ENCODE assay signal across 9 mouse cellular contexts in the genomic region with DNA sequence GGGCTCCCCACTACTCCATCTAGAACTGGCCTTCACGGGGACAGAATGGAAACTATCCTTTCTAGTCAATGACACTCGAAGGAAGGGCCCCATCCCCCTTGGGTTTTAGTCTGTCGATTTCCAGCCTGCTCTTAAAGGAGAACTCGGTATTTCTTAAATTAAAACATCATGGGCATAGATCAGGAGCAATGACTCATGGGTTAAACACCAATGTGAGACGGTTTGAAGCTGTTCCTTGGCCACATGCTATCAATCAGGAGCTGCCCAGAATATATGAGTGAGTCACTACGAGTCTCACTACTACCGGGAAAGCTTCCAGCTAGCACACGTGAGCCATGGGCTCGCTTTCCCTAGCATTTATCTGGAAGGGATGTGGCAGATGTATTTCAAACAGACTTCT.
DNase-seq lines count a peak whose midpoint lies in the region; ATAC-seq lines count a peak whose summit lies in the region.
"Had no signal": no experiment of that assay in that cellular context is flagged by ENCODE, and none has a peak within 500 bp of the region (broad histone marks: within the 10 kb centered on the region; RNA-seq: fewer than 3 reads in every experiment).

No protein-coding gene starts in this region.

- ATAC-seq in embryonic facial prominence, embryonic 11.5 days (replicated peaks; ENCODE audit: insufficient number of reproducible peaks, low FRiP score, low TSS enrichment, low read depth): peak; percentile 62; the same call in 1 of the 2 replicates
- ATAC-seq in heart, embryonic 14.5 days (ENCODE audit: insufficient number of reproducible peaks, insufficient read depth, low FRiP score, low read depth): peak; percentile 76; the same call in 1 of the 2 replicates
- peak; percentile 94 for ATAC-seq in limb, embryonic 13.5 days (ENCODE audit: low FRiP score, low read depth)
- no peak for ATAC-seq in midbrain, embryonic 14.5 days (ENCODE audit: low FRiP score, low TSS enrichment)

- H3K4me1 ChIP-seq in embryonic facial prominence, embryonic 11.5 days (ENCODE audit: control insufficient read depth, insufficient read depth, low read length): no peaks in the 10 kb centered on the region
- peaks cover 2 to 5% of the 10 kb centered on the region in 2 experiments; a peak in 3 of 4 replicates for H3K4me1 ChIP-seq in heart, embryonic 14.5 days (ENCODE audit: control insufficient read depth in 2 of 2, insufficient read depth in 2 of 2, low read length in 2 of 2)
- peaks cover 22% of the 10 kb centered on the region for H3K4me1 ChIP-seq in limb, embryonic 13.5 days
- no peaks in the 10 kb centered on the region for H3K4me1 ChIP-seq in midbrain, embryonic 14.5 days (ENCODE audit: control insufficient read depth, insufficient read depth, low read length)
- H3K4me1 ChIP-seq: liver, embryonic 13.5 days had no signal

- WGBS in embryonic facial prominence, embryonic 11.5 days: 34% methylated on average over 9 of the region's 9 CpGs
- WGBS in heart, embryonic 14.5 days: 45% methylated on average over 9 of the region's 9 CpGs
- WGBS in limb, embryonic 13.5 days: 17% methylated on average over 9 of the region's 9 CpGs
- 76% methylated on average over 9 of the region's 9 CpGs for WGBS in midbrain, embryonic 14.5 days

- H3K9ac ChIP-seq in embryonic facial prominence, embryonic 11.5 days (replicated peaks; ENCODE audit: low read length): no peak overlapping the region
- H3K9ac ChIP-seq in heart, embryonic 14.5 days (ENCODE audit: low read length): no peak overlapping the region
- H3K9ac ChIP-seq in limb, embryonic 13.5 days: no peak overlapping the region
- H3K9ac ChIP-seq in midbrain, embryonic 14.5 days (replicated peaks; ENCODE audit: low read length): no peak overlapping the region
- H3K9ac ChIP-seq: liver, embryonic 13.5 days had no signal

- DNase-seq in ovary, adult 18-20 months (ENCODE audit: low spot score): peak; percentile 17
- no peak for DNase-seq in ovary, postnatal 10 days (ENCODE audit: low spot score)
- peak; percentile 77 for DNase-seq in embryonic facial prominence, embryonic 11.5 days (ENCODE audit: low spot score)
- no peak for DNase-seq in spleen, adult 18-20 months
- no peak for DNase-seq in midbrain, embryonic 14.5 days
- DNase-seq in c-Kit-positive CD71-positive TER-119-positive erythroid progenitor cells, embryonic 14.5 days (ENCODE audit: low spot score): no peak
- DNase-seq: liver, embryonic 13.5 days had no signal

- H3K27me3 ChIP-seq in embryonic facial prominence, embryonic 11.5 days (ENCODE audit: control insufficient read depth, insufficient read depth, low read length): no peaks in the 10 kb centered on the region
- no peaks in the 10 kb centered on the region for H3K27me3 ChIP-seq in heart, embryonic 14.5 days (ENCODE audit: control insufficient read depth, insufficient read depth, low read length)
- H3K27me3 ChIP-seq in limb, embryonic 13.5 days: no peaks in the 10 kb centered on the region
- no peaks in the 10 kb centered on the region for H3K27me3 ChIP-seq in midbrain, embryonic 14.5 days (ENCODE audit: control insufficient read depth, insufficient read depth, low read length)
- H3K27me3 ChIP-seq: liver, embryonic 13.5 days had no signal

- no peak overlapping the region for H3K27ac ChIP-seq in embryonic facial prominence, embryonic 11.5 days (replicated peaks; ENCODE audit: low read depth, low read length)
- peak overlapping the region; percentile 8 to 41; a peak in 2 of 4 replicates for H3K27ac ChIP-seq in heart, embryonic 14.5 days (replicated peaks in 1 of 2; ENCODE audit: control insufficient read depth in 1 of 2, insufficient read depth in 1 of 2, low read depth in 2 of 2, low read length in 2 of 2)
- H3K27ac ChIP-seq in limb, embryonic 13.5 days: peak overlapping the region; percentile 63
- H3K27ac ChIP-seq in midbrain, embryonic 14.5 days (replicated peaks; ENCODE audit: low read depth, low read length): no peak overlapping the region
- H3K27ac ChIP-seq: liver, embryonic 13.5 days had no signal

- no peak overlapping the region for H3K4me2 ChIP-seq in embryonic facial prominence, embryonic 11.5 days (ENCODE audit: low read depth, low read length)
- H3K4me2 ChIP-seq in heart, embryonic 14.5 days (ENCODE audit: low read length): peak overlapping the region; percentile 11; the same call in 1 of the 2 replicates
- peak overlapping the region; percentile 47 for H3K4me2 ChIP-seq in limb, embryonic 13.5 days (replicated peaks)
- H3K4me2 ChIP-seq in midbrain, embryonic 14.5 days (ENCODE audit: low read length): no peak overlapping the region
- H3K4me2 ChIP-seq: liver, embryonic 13.5 days had no signal

- no peak overlapping the region for H3K4me3 ChIP-seq in embryonic facial prominence, embryonic 11.5 days (ENCODE audit: low read depth, low read length)
- no peak overlapping the region for H3K4me3 ChIP-seq in heart, embryonic 14.5 days (ENCODE audit: control insufficient read depth in 1 of 2, insufficient read depth in 1 of 2, low read depth in 1 of 2, low read length in 2 of 2)
- no peak overlapping the region for H3K4me3 ChIP-seq in limb, embryonic 13.5 days
- H3K4me3 ChIP-seq in midbrain, embryonic 14.5 days (replicated peaks; ENCODE audit: low read depth, low read length): no peak overlapping the region
- H3K4me3 ChIP-seq: liver, embryonic 13.5 days had no signal

- no peaks in the 10 kb centered on the region for H3K36me3 ChIP-seq in embryonic facial prominence, embryonic 11.5 days (replicated peaks; ENCODE audit: control insufficient read depth, insufficient read depth, low read depth, low read length)
- no peaks in the 10 kb centered on the region for H3K36me3 ChIP-seq in heart, embryonic 14.5 days (ENCODE audit: control insufficient read depth, insufficient read depth, low read length)
- no peaks in the 10 kb centered on the region for H3K36me3 ChIP-seq in limb, embryonic 13.5 days
- no peaks in the 10 kb centered on the region for H3K36me3 ChIP-seq in midbrain, embryonic 14.5 days (ENCODE audit: control insufficient read depth, insufficient read depth, low read length)
- H3K36me3 ChIP-seq: liver, embryonic 13.5 days had no signal

- no peaks in the 10 kb centered on the region for H3K9me3 ChIP-seq in embryonic facial prominence, embryonic 11.5 days (replicated peaks; ENCODE audit: control insufficient read depth, low read length)
- H3K9me3 ChIP-seq in heart, embryonic 14.5 days (ENCODE audit: control insufficient read depth, low read length): no peaks in the 10 kb centered on the region
- no peaks in the 10 kb centered on the region for H3K9me3 ChIP-seq in limb, embryonic 13.5 days
- no peaks in the 10 kb centered on the region for H3K9me3 ChIP-seq in midbrain, embryonic 14.5 days (ENCODE audit: control insufficient read depth, low read length)
- H3K9me3 ChIP-seq: liver, embryonic 13.5 days had no signal

Comparison
In these comparisons a context has a peak if more than half of its experiments do, and no peak if none do; other contexts are left out.
1. DNase-seq: peak in ovary, adult 18-20 months (single experiment) and embryonic facial prominence, embryonic 11.5 days (single experiment); none in ovary, postnatal 10 days (single experiment), spleen, adult 18-20 months (0 of 2), midbrain, embryonic 14.5 days (single experiment) and c-Kit-positive CD71-positive TER-119-positive erythroid progenitor cells, embryonic 14.5 days (single experiment).
2. H3K27ac ChIP-seq: peak in heart, embryonic 14.5 days (2 of 2) and limb, embryonic 13.5 days (single experiment); none in embryonic facial prominence, embryonic 11.5 days (single experiment) and midbrain, embryonic 14.5 days (single experiment).
3. H3K4me2 ChIP-seq: peak in heart, embryonic 14.5 days (single experiment) and limb, embryonic 13.5 days (single experiment); none in embryonic facial prominence, embryonic 11.5 days (single experiment) and midbrain, embryonic 14.5 days (single experiment).